Mouse (Mus musculus): ENCODE results near the gene Rbms3. TPM values are rescaled to one million over a fixed set of nuclear protein-coding genes. Genes with fewer than 3 reads are reported as not detected.

The Rbms3 gene
- polyA plus RNA-seq, 1 experiment, result 1.6 TPM

DNA sequence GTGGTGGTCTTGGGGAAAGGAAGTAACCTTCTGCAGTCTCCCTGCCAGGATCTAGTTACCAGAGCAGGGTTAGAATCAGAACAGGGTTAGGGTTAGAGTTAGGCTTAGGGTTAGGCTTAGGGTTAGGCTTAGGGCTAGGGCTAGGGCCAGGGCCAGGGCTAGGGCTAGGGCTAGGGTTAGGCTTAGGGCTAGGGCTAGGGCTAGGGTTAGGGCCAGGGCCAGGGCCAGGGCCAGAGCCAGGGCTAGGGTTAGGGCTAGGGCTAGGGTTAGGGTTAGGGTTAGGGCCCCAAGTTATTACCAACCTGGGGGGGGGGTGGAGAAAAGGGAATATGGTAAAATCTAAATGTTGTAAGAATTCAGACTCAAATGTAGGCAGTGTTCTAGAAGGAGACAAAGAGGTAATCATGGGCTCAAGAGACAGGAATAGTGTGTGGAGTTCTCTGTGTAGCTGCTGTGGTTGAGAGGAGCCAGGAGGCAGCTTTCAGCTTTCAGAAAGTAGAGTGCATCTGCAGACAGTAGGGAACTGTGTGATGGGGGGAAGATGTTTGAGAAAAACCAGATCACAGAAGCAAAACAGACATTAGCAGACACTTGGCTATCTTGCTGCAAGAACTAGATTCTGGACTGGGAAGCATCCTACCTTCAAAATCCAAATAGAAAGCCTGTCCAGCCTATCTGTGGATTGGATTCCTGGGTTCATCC is 588.3 kb downstream of the Rbms3 start:
- no peak overlapping the region for H3K27ac ChIP-seq (ENCODE audit: control insufficient read depth, insufficient read depth, low read depth, low read length, poor library complexity)
- H3K4me1 ChIP-seq (ENCODE audit: control insufficient read depth, insufficient read depth, low read length), result no peaks in the 10 kb centered on the region
- TF ChIP-seq POLR2A (IDR thresholded peaks at IDR 0.05; ENCODE audit: borderline replicate concordance, control insufficient read depth, low read depth, low read length) (no peak), CTCF (IDR thresholded peaks at IDR 0.05; ENCODE audit: control insufficient read depth, insufficient read depth, low read length) (no peak)
- H3K4me3 ChIP-seq (replicated peaks; ENCODE audit: control insufficient read depth, low read depth, low read length), result no peak overlapping the region

- 51% methylated on average over 6 of the region's 6 CpGs for WGBS
- TF ChIP-seq POLR2A (IDR thresholded peaks at IDR 0.05; ENCODE audit: borderline replicate concordance, control insufficient read depth, low read depth, low read length), result no peak
- H3K4me3 ChIP-seq (replicated peaks; ENCODE audit: control insufficient read depth, low read depth, low read length), result no peak overlapping the region
- H3K4me1 ChIP-seq (ENCODE audit: control insufficient read depth, insufficient read depth, low read length), result no peaks in the 10 kb centered on the region
- no peak overlapping the region for H3K27ac ChIP-seq (ENCODE audit: control insufficient read depth, insufficient read depth, low read depth, low read length, poor library complexity)
Observed at GRCm38 (mm10) chr9:117039941-117040453, 589.7 kb downstream of the Rbms3 start.

DNA sequence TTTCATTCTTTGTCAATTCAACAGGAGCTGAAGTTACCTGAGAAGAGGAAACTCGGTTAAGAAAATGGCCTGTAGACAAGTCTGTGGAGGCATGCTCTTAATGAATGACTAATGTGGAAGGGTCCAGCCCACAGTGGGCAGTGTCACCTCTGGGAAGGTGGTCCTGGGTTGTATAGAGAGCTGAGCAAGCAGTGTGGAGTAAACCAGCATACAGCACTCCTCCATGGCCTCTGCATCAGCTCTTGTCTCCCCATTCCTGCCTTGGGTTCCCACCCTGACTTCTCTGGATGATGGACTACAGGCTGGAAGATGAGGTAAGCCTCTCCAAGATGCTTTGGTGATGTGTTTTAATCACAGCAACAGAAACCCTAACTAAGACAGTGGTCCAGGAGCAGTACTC is 597.0 kb downstream of the Rbms3 start:
- no peak for TF ChIP-seq POLR2A (IDR thresholded peaks at IDR 0.05; ENCODE audit: borderline replicate concordance, control insufficient read depth, low read depth, low read length)
- no peak for TF ChIP-seq CTCF (IDR thresholded peaks at IDR 0.05; ENCODE audit: control insufficient read depth, insufficient read depth, low read length)
- no peak overlapping the region for H3K27ac ChIP-seq (ENCODE audit: control insufficient read depth, insufficient read depth, low read depth, low read length, poor library complexity)
- H3K4me1 ChIP-seq (ENCODE audit: control insufficient read depth, insufficient read depth, low read length), result no peaks in the 10 kb centered on the region
- H3K4me3 ChIP-seq (replicated peaks; ENCODE audit: control insufficient read depth, low read depth, low read length), result no peak overlapping the region
- WGBS, result 72% methylated on average over 1 of the region's 1 CpGs

GRCm38 (mm10) chr9:117031237-117031636 is 598.5 kb downstream of the Rbms3 start:
- Histone ChIP-seq H3K4me3 (replicated peaks; ENCODE audit: control insufficient read depth, low read depth, low read length) (no peak overlapping the region), H3K27ac (ENCODE audit: control insufficient read depth, insufficient read depth, low read depth, low read length, poor library complexity) (no peak overlapping the region), H3K4me1 (ENCODE audit: control insufficient read depth, insufficient read depth, low read length) (no peaks in the 10 kb centered on the region)
- 43% methylated on average over 11 of the region's 11 CpGs for WGBS
- TF ChIP-seq POLR2A (IDR thresholded peaks at IDR 0.05; ENCODE audit: borderline replicate concordance, control insufficient read depth, low read depth, low read length) (no peak), CTCF (IDR thresholded peaks at IDR 0.05; ENCODE audit: control insufficient read depth, insufficient read depth, low read length) (no peak)

DNA sequence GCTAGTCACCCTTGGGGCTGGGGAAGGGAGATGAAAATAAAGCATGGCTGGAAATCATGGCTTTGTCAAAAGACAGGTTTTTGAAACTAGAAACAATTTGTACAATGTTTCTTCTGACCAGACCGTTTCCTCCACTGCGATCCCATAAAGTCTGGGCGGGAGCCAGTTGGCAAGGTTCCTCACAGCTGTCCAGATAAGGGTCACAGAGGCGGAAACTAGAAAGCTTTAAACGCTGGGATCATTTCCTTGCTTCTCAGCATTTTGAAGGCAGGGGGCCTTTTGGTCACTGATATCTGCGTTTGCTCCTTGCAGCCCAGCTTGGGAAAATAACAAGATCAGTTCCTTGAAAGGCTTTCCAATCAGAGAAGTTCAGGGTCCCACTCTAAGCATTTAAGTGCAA is 598.9 kb downstream of the Rbms3 start:
- no peak overlapping the region for H3K27ac ChIP-seq (ENCODE audit: control insufficient read depth, insufficient read depth, low read depth, low read length, poor library complexity)
- TF ChIP-seq CTCF (IDR thresholded peaks at IDR 0.05; ENCODE audit: control insufficient read depth, insufficient read depth, low read length) (no peak), POLR2A (IDR thresholded peaks at IDR 0.05; ENCODE audit: borderline replicate concordance, control insufficient read depth, low read depth, low read length) (no peak)

GRCm38 (mm10) chr9:117029953-117030352 is 599.8 kb downstream of the Rbms3 start:
- no peak overlapping the region for H3K27ac ChIP-seq (ENCODE audit: control insufficient read depth, insufficient read depth, low read depth, low read length, poor library complexity)
- TF ChIP-seq POLR2A (IDR thresholded peaks at IDR 0.05; ENCODE audit: borderline replicate concordance, control insufficient read depth, low read depth, low read length) (no peak), CTCF (IDR thresholded peaks at IDR 0.05; ENCODE audit: control insufficient read depth, insufficient read depth, low read length) (no peak)
- H3K4me1 ChIP-seq (ENCODE audit: control insufficient read depth, insufficient read depth, low read length), result no peaks in the 10 kb centered on the region
- no peak overlapping the region for H3K4me3 ChIP-seq (replicated peaks; ENCODE audit: control insufficient read depth, low read depth, low read length)
- WGBS, result 74% methylated on average over 1 of the region's 1 CpGs

More for the DNA sequence above, 598.9 kb downstream of the Rbms3 start:
- Histone ChIP-seq H3K4me1 (ENCODE audit: control insufficient read depth, insufficient read depth, low read length) (no peaks in the 10 kb centered on the region), H3K4me3 (replicated peaks; ENCODE audit: control insufficient read depth, low read depth, low read length) (no peak overlapping the region)
- 3% methylated on average over 6 of the region's 6 CpGs for WGBS

- WGBS, result 86% methylated on average over 4 of the region's 4 CpGs
- Histone ChIP-seq H3K4me1 (ENCODE audit: control insufficient read depth, insufficient read depth, low read length) (no peaks in the 10 kb centered on the region), H3K4me3 (replicated peaks; ENCODE audit: control insufficient read depth, low read depth, low read length) (no peak overlapping the region), H3K27ac (ENCODE audit: control insufficient read depth, insufficient read depth, low read depth, low read length, poor library complexity) (no peak overlapping the region)
- TF ChIP-seq CTCF (IDR thresholded peaks at IDR 0.05; ENCODE audit: control insufficient read depth, insufficient read depth, low read length) (no peak), POLR2A (IDR thresholded peaks at IDR 0.05; ENCODE audit: borderline replicate concordance, control insufficient read depth, low read depth, low read length) (no peak)
Observed at GRCm38 (mm10) chr9:117028586-117028985, 601.1 kb downstream of the Rbms3 start.

DNA sequence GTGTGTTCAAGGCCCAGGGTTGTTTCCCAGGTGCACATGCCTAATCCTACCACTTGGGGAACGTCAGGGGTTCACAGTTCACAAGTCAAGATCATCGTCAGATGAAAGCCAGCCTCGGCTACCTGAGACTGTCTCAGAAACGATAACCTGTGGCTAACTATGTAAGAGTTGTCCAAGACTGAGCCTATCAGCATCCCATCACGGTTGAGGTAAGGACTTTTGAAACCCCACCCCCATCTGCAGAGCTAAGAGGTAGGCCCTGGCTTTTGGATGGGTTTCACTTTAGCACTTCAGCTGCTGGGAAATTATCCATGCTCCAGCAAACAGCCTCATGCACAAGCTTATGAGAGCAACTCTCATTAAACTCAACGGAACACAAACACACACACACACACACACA is 607.6 kb downstream of the Rbms3 start:
- Histone ChIP-seq H3K4me3 (replicated peaks; ENCODE audit: control insufficient read depth, low read depth, low read length) (no peak overlapping the region), H3K4me1 (ENCODE audit: control insufficient read depth, insufficient read depth, low read length) (no peaks in the 10 kb centered on the region), H3K27ac (ENCODE audit: control insufficient read depth, insufficient read depth, low read depth, low read length, poor library complexity) (no peak overlapping the region)
- WGBS, result 74% methylated on average over 6 of the region's 6 CpGs
- no peak for TF ChIP-seq POLR2A (IDR thresholded peaks at IDR 0.05; ENCODE audit: borderline replicate concordance, control insufficient read depth, low read depth, low read length)
- no peak for TF ChIP-seq CTCF (IDR thresholded peaks at IDR 0.05; ENCODE audit: control insufficient read depth, insufficient read depth, low read length)

DNA sequence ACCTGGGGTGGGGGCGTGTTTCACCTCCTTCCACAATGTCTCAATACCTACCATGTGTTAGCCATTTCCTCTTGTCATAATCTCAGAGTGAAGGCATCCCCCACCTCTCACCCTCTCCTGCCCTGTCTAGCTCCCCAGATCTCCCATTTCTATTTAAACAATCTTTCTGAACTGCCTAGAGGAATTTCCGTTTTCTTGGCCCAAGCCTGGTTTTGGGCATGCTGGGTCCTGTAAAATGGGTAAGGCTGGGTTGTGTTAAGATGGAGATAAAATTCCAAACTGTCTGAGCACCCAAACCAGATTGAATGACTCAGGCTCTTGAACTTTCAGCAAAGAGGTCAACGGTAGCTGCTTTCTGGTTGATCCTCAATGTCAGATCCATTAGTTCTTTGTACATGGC is 608.2 kb downstream of the Rbms3 start:
- TF ChIP-seq POLR2A (IDR thresholded peaks at IDR 0.05; ENCODE audit: borderline replicate concordance, control insufficient read depth, low read depth, low read length) (no peak), CTCF (IDR thresholded peaks at IDR 0.05; ENCODE audit: control insufficient read depth, insufficient read depth, low read length) (no peak)
- H3K27ac ChIP-seq (ENCODE audit: control insufficient read depth, insufficient read depth, low read depth, low read length, poor library complexity), result no peak overlapping the region
- 67% methylated on average over 3 of the region's 3 CpGs for WGBS
- no peaks in the 10 kb centered on the region for H3K4me1 ChIP-seq (ENCODE audit: control insufficient read depth, insufficient read depth, low read length)
- no peak overlapping the region for H3K4me3 ChIP-seq (replicated peaks; ENCODE audit: control insufficient read depth, low read depth, low read length)

Data from bone marrow, adult 2 months (tissue).